26 mouse cellular contexts compared by ENCODE assay signal in the genomic region with DNA sequence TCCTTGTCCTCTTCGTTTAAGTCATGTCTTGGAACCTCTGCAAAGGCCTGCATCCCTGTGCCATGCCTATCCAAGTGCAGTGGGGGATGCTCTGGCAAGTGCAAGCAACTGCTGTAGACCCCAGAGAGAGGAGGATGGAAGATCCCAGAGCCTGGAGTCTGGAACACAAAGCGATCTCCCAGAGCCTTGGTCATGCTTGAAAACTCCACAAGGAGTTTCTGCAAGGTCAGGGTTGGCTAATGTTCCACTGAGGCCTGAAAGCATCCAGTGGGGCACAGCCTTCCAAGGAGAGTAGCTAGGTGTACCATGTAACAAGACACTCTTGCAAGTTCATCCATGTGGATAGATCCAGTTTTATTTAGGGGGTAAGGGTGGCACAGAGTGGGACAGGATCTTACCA. TPM values are rescaled to one million over a fixed set of nuclear protein-coding genes. Genes with fewer than 3 reads are reported as not detected.
DNase-seq lines count a peak whose midpoint lies in the region; ATAC-seq and TF ChIP-seq lines count a peak whose summit lies in the region.
"Had no signal": no experiment of that assay in that cellular context is flagged by ENCODE, and none has a peak within 500 bp of the region (broad histone marks: within the 10 kb centered on the region; RNA-seq: fewer than 3 reads in every experiment).

No protein-coding gene starts in this region.

- no peaks in the 10 kb centered on the region for H3K27me3 ChIP-seq in kidney, embryonic 16.5 days (ENCODE audit: insufficient read depth, low read length)
- no peaks in the 10 kb centered on the region for H3K27me3 ChIP-seq in hindbrain, embryonic 11.5 days (ENCODE audit: control insufficient read depth, insufficient read depth, low read length)
- H3K27me3 ChIP-seq: CH12.LX; heart, embryonic 13.5 days; liver, embryonic 15.5 days; midbrain, embryonic 13.5 days; neural tube, embryonic 12.5 days had no signal

- H3K27ac ChIP-seq in bone marrow macrophage, adult 2 months (ENCODE audit: insufficient read depth, low read depth, low read length), result peak overlapping the region; percentile 95
- peak overlapping the region; percentile 92 for H3K27ac ChIP-seq in kidney, embryonic 16.5 days (ENCODE audit: low read length)
- H3K27ac ChIP-seq in macrophage, result peak overlapping the region; percentile 70
- no peak overlapping the region for H3K27ac ChIP-seq in hindbrain, embryonic 11.5 days (ENCODE audit: low read depth, low read length)
- H3K27ac ChIP-seq: forebrain, embryonic 10.5 days; gastrocnemius, adult 2 months; heart, embryonic 13.5 days; liver, embryonic 15.5 days; midbrain, embryonic 13.5 days; neural tube, embryonic 12.5 days had no signal

- no peak overlapping the region for H3K9ac ChIP-seq in kidney, embryonic 16.5 days (replicated peaks; ENCODE audit: low read length)
- H3K9ac ChIP-seq in hindbrain, embryonic 11.5 days (ENCODE audit: low read depth, low read length), result no peak overlapping the region
- H3K9ac ChIP-seq: forebrain, postnatal 0 days; heart, embryonic 13.5 days; liver, embryonic 15.5 days; midbrain, embryonic 13.5 days; neural tube, embryonic 12.5 days had no signal

- 0 out of 2 replicates have a peak, but pooled peaks cover 4% of the 10 kb centered on the region for H3K36me3 ChIP-seq in kidney, embryonic 16.5 days (ENCODE audit: insufficient read depth, low read length)
- H3K36me3 ChIP-seq in macrophage (ENCODE audit: inconsistent target), result peaks cover 23% of the 10 kb centered on the region; the same call in 1 of the 2 replicates
- no peaks in the 10 kb centered on the region for H3K36me3 ChIP-seq in hindbrain, embryonic 11.5 days (ENCODE audit: control insufficient read depth, insufficient read depth, low read length)
- H3K36me3 ChIP-seq: forebrain, embryonic 10.5 days; heart, embryonic 13.5 days; midbrain, embryonic 13.5 days; neural tube, embryonic 12.5 days had no signal

- TF ChIP-seq CTCF in bone marrow macrophage, adult 2 months (IDR thresholded peaks at IDR 0.05; ENCODE audit: low read depth, low read length), result no peak

- H3K79me2 ChIP-seq in macrophage (ENCODE audit: inconsistent target), result peaks cover 6% of the 10 kb centered on the region; the same call in 1 of the 2 replicates

- 54% methylated on average over 2 of the region's 2 CpGs for WGBS in kidney, embryonic 16.5 days
- WGBS in macrophage (ENCODE audit: missing documents), result 100% methylated on average over 2 of the region's 2 CpGs
- whole genome bisulfite sequencing in hindbrain, embryonic 11.5 days, result 90% methylated on average over 2 of the region's 2 CpGs

- peak; percentile 90 for ATAC-seq in kidney, embryonic 16.5 days (ENCODE audit: low FRiP score, low TSS enrichment)
- no peak for ATAC-seq in hindbrain, embryonic 11.5 days (ENCODE audit: low FRiP score)
- ATAC-seq: forebrain, postnatal 0 days; midbrain, embryonic 13.5 days had no signal

- no peak overlapping the region for H3K4me3 ChIP-seq in bone marrow macrophage, adult 2 months (ENCODE audit: insufficient read depth, low read length)
- no peak overlapping the region for H3K4me3 ChIP-seq in kidney, embryonic 16.5 days (ENCODE audit: low read length)
- no peak overlapping the region for H3K4me3 ChIP-seq in macrophage (ENCODE audit: inconsistent target)
- H3K4me3 ChIP-seq in hindbrain, embryonic 11.5 days (ENCODE audit: low read depth, low read length), result no peak overlapping the region
- H3K4me3 ChIP-seq: forebrain, embryonic 10.5 days; gastrocnemius, adult 2 months; heart, embryonic 13.5 days; liver, embryonic 15.5 days; midbrain, embryonic 13.5 days; neural tube, embryonic 12.5 days had no signal

- no peak overlapping the region for H3K4me2 ChIP-seq in kidney, embryonic 16.5 days (replicated peaks; ENCODE audit: low read depth, low read length)
- H3K4me2 ChIP-seq in hindbrain, embryonic 11.5 days (replicated peaks; ENCODE audit: low read depth, low read length), result no peak overlapping the region
- H3K4me2 ChIP-seq: heart, embryonic 13.5 days; liver, embryonic 15.5 days; midbrain, embryonic 13.5 days; neural tube, embryonic 12.5 days had no signal

- peaks cover 27% of the 10 kb centered on the region for H3K4me1 ChIP-seq in bone marrow macrophage, adult 2 months (ENCODE audit: control insufficient read depth, insufficient read depth, low read length)
- peaks cover 5% of the 10 kb centered on the region; the same call in 1 of the 2 replicates for H3K4me1 ChIP-seq in kidney, embryonic 16.5 days (ENCODE audit: insufficient read depth, low read length)
- H3K4me1 ChIP-seq in hindbrain, embryonic 11.5 days (replicated peaks; ENCODE audit: control insufficient read depth, insufficient read depth, low read length), result no peaks in the 10 kb centered on the region
- H3K4me1 ChIP-seq: forebrain, embryonic 10.5 days; heart, embryonic 13.5 days; midbrain, embryonic 13.5 days; neural tube, embryonic 12.5 days had no signal

- peak; percentile 78 for DNase-seq in kidney, adult 11 months
- DNase-seq in hindbrain, embryonic 11.5 days (ENCODE audit: low spot score), result no peak
- DNase-seq in frontal cortex, adult 2 months (ENCODE audit: extremely low spot score in 1 of 2, low spot score in 1 of 2), result no peak
- no peak for DNase-seq in layer of hippocampus, postnatal 10 days (ENCODE audit: low spot score in 2 of 2)
- no peak for DNase-seq in thymus, postnatal 25 days
- DNase-seq: adrenal gland, postnatal 36 days; cerebellum, adult 18-20 months; cerebellum, postnatal 25 days; forebrain, postnatal 0 days; gastrocnemius, adult 2 months; heart, postnatal 4 days; lung, postnatal 10 days; right cerebral cortex, adult 18-20 months; spleen, adult 18-20 months had no signal

- no peaks in the 10 kb centered on the region for H3K9me3 ChIP-seq in kidney, embryonic 16.5 days (ENCODE audit: low read length)
- H3K9me3 ChIP-seq in hindbrain, embryonic 11.5 days (ENCODE audit: control insufficient read depth, low read length), result no peaks in the 10 kb centered on the region
- H3K9me3 ChIP-seq: forebrain, embryonic 10.5 days; heart, embryonic 13.5 days; liver, embryonic 15.5 days; midbrain, embryonic 13.5 days; neural tube, embryonic 12.5 days had no signal

- TF ChIP-seq POLR2A in bone marrow macrophage, adult 2 months (IDR thresholded peaks at IDR 0.05; ENCODE audit: borderline replicate concordance, low read depth, low read length), result no peak

RNA-seq across cellular contexts. Expression of a gene that starts 10.4 kb away (rescaled TPM):
- 1.0 TPM in 2 replicates for polyA plus RNA-seq in bone marrow macrophage, adult 2 months (2012; ENCODE audit: insufficient read depth, insufficient read length, missing spikeins)
- polyA plus RNA-seq in kidney, embryonic 16.5 days (2015; fragmentation: Nextera tagmentation; extraction: Ambion mirVana), result 0.56 and 1.2 TPM in 2 replicates
- total RNA-seq in macrophage (2018; cell fraction: chromatin; rRNA removed), result 100 to 1,000 TPM in 1 of 26 experiments, 10 to 100 TPM in 12, 1 to 10 TPM in 13; 1.6 to 104 (median 10.2) TPM
- under 1 TPM in 24 of 26 experiments, not detected in 2; 0.07 to 0.93 (median 0.25) TPM for total RNA-seq in macrophage (2018; cell fraction: cytosol; rRNA removed)
- 100 to 1,000 TPM in 1 of 26 experiments, 10 to 100 TPM in 12, 1 to 10 TPM in 13; 2.3 to 126 (median 10.8) TPM for total RNA-seq in macrophage (2018; cell fraction: nucleus; rRNA removed)
- polyA plus RNA-seq in macrophage (2018), result 0.35 TPM in 1 of 3 replicates, not detected in the others
- 0.32 and 0.40 TPM in 2 replicates for polyA plus RNA-seq in hindbrain, embryonic 11.5 days (2014; fragmentation: Nextera tagmentation; extraction: Ambion mirVana)
- polyA plus RNA-seq in frontal cortex, adult 2 months (2012; rRNA removed), result not detected in 2 replicates
- not detected for total RNA-seq in layer of hippocampus, postnatal 10 days (2021)
- total RNA-seq: forebrain, postnatal 0 days; heart, postnatal 4 days; layer of hippocampus, adult 8-10 months; MEL had no signal
- polyA plus RNA-seq: forebrain, embryonic 10.5 days; forebrain, postnatal 0 days; heart, embryonic 13.5 days; limb, embryonic 14.5 days had no signal
